Mouse (Mus musculus) frontal cortex, adult 2 months (tissue): Measurements from ENCODE around the gene Pde3a. TPM values are rescaled to one million over a fixed set of nuclear protein-coding genes. Genes with fewer than 3 reads are reported as not detected.

Experiments
- DNase-seq, 2 experiments: peaks; one replicate each; pipeline ENCODE4 v3.0.0; 2022; ENCODE audit warnings: low spot score in 1 of 2; ENCODE audit errors: extremely low spot score in 1 of 2
- polyA plus RNA-seq: library from polyadenylated mRNA; depleted of rRNA; stranded (reverse); fragments of >200 nt; gene quantifications from 2 replicates; pipeline ENCODE4 v1.2.3, GENCODE M21; 2012

Pde3a gene
- polyA plus RNA-seq, 1 experiment, result 1.5 TPM

DNA sequence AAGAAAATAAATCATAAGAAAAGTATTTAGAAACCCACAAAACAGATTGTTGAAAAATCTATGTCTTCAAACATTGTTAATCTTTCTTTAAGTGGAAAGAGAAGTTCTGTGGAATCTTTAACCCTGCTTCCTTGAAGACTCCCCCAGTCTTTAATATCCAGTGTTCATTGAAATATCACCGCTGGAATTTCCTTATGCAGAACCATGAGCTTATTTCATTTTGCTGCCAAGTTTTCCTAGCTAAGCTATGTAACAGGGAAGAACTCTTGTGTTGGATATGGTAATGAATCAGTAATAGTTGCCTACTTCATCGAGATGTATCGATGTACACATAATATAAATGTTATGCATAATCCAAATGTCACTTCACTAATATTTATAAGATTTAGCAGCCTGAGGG is 146.9 kb downstream of the Pde3a start:
- no peak for DNase-seq

DNA sequence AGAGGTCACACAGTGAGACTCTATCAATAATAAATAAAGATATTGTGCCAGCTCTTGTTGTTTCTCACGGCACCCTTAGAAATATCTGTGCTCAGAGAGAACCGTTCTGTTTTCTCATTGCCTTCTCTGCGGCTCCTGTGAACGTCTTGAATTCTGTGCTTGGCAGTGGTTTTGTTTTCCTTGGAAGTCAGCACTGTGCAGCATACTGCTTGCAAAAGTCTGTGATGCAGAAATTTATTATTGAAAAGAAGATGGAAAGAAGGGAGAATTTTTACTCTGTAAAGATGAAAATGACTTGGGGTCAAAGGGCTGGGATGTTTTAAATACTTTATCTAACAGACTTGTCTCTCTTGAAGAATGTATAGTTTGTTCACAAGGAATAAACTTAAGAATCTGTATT is 150.3 kb downstream of the Pde3a start:
- no peak for DNase-seq

- DNase-seq, result no peak
Observed at GRCm38 (mm10) chr6:141403943-141404342, 154.9 kb downstream of the Pde3a start.

DNA sequence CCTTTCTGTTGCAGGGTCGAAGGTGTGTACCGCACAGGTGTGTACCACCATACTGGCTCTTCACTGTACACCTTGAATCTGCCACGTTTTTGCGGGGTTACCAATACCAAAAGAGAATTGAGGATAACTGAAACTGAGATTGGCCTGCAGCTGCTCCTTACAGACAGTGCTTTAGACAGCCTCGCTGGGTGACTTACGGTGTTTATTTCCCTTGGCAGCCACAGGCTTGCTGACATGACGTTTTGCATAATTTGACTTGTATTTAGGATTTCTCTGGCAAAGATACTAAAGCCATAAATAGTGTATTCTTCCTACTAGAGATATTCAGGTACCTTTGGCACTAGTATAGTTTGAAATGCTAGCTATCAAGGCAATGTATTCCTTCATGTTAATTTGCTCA is 155.6 kb downstream of the Pde3a start:
- no peak for DNase-seq

- DNase-seq, result no peak
Observed at GRCm38 (mm10) chr6:141405496-141405895, 156.4 kb downstream of the Pde3a start.

- DNase-seq, result no peak
Observed at GRCm38 (mm10) chr6:141408758-141409157, 159.7 kb downstream of the Pde3a start.

DNA sequence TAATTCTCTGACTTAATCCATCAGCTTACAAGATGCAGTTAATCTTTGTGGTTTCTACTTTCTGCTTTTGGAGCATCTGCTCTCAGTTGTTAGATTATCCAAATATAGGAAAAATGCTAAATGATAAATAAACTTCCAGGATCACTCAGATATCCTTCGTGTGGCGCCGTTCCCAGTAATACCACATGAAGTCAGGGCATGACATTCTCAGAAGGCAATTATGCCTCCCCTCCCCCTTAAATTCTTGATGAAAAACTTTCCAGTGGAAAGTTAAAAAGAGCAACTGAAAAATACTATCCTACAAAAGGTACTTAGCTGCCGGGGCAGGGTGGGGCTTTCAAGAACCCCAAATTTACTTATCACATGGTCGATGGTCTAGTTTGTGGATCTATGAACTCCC is 161.8 kb downstream of the Pde3a start:
- no peak for DNase-seq

DNA sequence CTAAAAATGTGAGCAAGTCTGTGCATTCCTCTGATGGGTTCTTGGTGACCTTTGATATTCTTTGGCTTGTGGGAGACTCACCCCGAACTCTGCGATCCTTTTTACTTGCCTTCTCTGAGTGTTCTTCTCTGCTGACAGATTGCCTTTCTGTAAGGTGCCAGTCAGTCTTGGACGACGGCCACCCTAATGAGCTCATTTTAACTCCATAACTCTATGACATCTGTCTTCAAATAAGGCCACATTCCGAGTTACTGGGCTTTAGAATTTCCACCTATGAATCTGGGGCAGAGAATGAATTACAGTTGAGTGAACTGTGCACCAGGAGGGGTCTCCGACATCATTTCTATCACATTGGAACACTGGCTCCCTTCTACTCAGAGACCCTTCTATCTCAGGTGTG is 176.0 kb downstream of the Pde3a start:
- no peak for DNase-seq

- DNase-seq, result no peak
Observed at GRCm38 (mm10) chr6:141428587-141428986, 179.5 kb downstream of the Pde3a start.

DNA sequence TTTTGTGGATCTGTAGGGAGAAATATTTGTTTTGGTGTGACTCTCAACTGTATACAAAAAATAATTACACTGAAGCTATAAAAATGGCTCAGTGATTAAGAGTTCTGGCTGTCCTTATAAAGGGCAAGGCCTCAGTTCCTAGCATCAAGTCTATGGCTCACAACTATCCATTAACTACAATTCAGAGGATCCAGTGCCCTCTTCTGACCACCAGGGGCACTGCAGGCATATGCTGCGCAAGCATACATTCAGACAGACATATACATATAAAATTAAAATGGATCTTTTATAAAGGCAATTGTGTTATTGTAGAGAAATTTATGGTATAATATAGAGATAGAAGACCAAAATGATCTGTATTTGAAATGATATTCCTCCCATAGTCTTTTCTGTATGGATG is 181.1 kb downstream of the Pde3a start:
- DNase-seq, result no peak

- DNase-seq, result no peak
Observed at GRCm38 (mm10) chr6:141432271-141432974, 183.4 kb downstream of the Pde3a start.

DNA sequence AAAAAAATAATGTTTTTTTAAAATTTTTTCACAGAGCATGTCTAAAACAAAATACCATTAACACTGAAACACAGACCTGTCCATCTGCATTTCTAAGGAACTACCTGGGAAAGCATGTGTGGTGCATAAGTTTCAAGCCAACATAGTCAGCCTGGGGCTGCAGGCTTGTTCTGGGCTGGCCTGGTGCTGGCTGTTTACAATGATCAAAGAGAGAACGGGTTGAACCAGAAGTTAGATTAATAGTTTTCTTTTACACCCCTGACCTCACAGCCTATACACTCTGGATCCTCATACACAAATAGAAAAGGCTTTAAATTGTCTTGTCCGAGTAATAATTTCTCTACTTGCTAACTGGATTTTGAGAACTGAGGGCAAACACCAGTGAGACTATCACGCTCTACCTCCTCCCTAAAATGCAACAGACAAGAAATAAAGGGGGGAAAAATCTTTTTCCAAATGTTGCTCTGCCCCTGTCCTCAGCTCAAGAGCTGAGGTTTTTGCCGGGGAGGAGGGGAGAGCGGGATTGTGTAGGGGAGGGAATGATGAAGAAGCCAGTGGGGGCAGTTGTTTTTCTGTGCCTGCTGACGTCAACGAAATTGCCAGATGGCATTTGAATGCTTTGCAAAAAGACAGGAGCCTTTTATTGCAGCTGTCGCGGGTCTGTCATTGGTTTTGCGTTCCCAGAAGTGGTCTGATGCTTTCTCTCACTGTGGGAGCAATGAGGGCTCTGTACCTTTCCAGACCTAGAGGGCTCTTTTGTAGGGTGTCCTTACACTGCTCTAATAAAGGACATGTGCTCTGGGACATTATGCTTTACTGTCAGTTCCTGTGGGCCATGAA is 185.1 kb downstream of the Pde3a start:
- peak; percentile 22 to 65 for DNase-seq

GRCm38 (mm10) chr6:141435160-141435559 is 186.1 kb downstream of the Pde3a start:
- DNase-seq, result no peak

DNA sequence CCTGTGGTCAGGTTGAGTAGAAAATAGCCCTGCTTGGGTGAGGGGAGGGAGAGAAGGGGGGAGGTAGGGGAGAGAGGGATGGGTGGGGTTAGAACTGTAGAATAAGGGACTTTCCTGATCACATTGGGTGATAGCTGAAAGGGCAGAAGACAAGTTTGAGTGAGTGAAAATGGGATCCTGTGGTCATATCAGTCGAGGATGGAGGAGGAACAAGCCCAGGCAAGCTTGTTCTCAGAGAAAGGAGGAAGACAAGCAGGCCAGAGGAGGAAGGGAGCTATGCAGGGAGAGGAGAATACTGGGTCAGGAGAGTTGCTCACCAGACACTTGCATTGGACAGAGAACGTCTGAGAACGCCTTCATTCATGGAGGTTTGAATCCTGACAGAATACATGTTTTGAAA is 190.9 kb downstream of the Pde3a start:
- no peak for DNase-seq

DNA sequence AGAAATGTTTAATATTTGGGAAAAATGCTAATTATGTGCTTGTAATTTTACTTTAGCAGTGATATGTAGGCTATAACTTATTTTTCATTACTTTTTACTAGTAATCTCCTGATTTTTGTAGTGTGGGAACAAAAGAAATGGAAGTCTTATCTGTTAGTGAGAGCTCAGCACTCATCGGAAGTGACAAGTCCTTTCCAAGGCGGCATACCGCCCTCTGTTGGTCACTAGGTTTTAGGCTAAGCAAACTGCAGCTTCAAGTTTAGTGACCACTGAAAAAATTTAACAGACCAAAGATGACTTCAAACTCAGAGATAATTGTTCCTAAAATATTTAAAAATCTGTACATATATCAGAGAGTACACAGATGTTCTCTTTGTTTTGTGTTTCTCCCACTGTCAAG is 198.5 kb downstream of the Pde3a start:
- DNase-seq, result peak in 1 of 2 experiments; percentile 86

DNA sequence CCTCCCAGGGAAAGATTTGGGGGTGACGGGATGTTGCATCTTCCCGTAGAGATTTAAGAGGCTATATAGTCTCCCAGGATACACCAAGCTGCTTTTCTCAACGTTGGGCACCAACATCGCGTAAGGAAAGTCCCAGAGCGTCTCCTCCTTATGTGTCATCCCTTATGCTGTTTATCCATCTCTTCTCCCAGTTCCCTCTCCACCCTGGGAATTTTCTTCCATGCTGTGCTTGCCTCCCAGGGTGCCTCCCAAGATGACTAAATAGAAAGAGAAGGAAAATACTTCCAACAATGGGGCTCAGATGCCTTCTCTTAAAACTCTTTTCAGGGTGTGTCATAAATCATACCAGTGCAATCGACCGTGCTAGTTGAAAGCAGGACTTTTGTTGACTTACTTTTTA is 199.8 kb downstream of the Pde3a start:
- DNase-seq, result peak in 1 of 2 experiments; percentile 8

GRCm38 (mm10) chr6:141455335-141455734 is 206.3 kb downstream of the Pde3a start:
- DNase-seq, result no peak

- no peak for DNase-seq
Observed at GRCm38 (mm10) chr6:141456591-141456990, 207.5 kb downstream of the Pde3a start.

DNA sequence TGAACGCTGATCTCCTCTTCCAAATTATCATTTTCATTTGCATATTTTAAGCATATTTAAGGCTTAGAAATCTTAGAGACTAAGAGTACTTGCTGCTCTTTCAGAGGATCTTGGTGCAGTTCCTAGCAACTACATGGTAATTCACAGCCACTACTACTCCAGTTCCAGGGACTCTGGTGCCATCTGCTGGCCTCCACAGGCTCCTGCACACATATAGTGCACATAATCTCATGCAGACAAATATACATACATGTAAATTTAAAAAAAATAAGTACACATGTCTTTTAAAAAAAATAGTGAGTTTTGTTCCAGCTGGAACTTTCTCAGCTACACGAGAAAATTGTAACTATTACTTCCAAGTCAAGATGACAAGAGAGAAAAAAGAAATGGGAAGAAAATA is 221.2 kb downstream of the Pde3a start:
- no peak for DNase-seq

GRCm38 (mm10) chr6:141474223-141474622 is 225.2 kb downstream of the Pde3a start:
- DNase-seq, result no peak

- DNase-seq, result no peak
Observed at GRCm38 (mm10) chr6:141474696-141475095, 225.6 kb downstream of the Pde3a start.
